9 mouse cellular contexts compared by ENCODE assay signal in genomic region chr3:90432348-90432747, GRCm38 (mm10). TPM values are rescaled to one million over a fixed set of nuclear protein-coding genes. Genes with fewer than 3 reads are reported as not detected.
DNase-seq lines count a peak whose midpoint lies in the region; ATAC-seq and TF ChIP-seq lines count a peak whose summit lies in the region.
"Had no signal": no experiment of that assay in that cellular context is flagged by ENCODE, and none has a peak within 500 bp of the region (broad histone marks: within the 10 kb centered on the region; RNA-seq: fewer than 3 reads in every experiment).

No protein-coding gene starts in this region.

- H3K4me2 ChIP-seq in liver, embryonic 13.5 days: peak overlapping the region; percentile 98

- H3K9me3 ChIP-seq in erythroblast, embryonic 14.5 days (ENCODE audit: control insufficient read depth, low read length): no peaks in the 10 kb centered on the region
- H3K9me3 ChIP-seq in liver, embryonic 13.5 days (replicated peaks): no peaks in the 10 kb centered on the region

- no peak for TF ChIP-seq POLR2A in thymus, adult 2 months (IDR thresholded peaks at IDR 0.05; ENCODE audit: control insufficient read depth, extremely low read depth, insufficient read depth, low read length, poor library complexity)

- peaks cover 63% of the 10 kb centered on the region for H3K4me1 ChIP-seq in erythroblast, embryonic 14.5 days (ENCODE audit: control insufficient read depth)
- H3K4me1 ChIP-seq in thymus, adult 2 months (replicated peaks; ENCODE audit: control insufficient read depth, insufficient read depth, low read length): peaks cover 8% of the 10 kb centered on the region
- H3K4me1 ChIP-seq in liver, embryonic 13.5 days (replicated peaks): peaks cover 61% of the 10 kb centered on the region

- no peak for TF ChIP-seq CTCF in thymus, adult 2 months (IDR thresholded peaks at IDR 0.05; ENCODE audit: borderline replicate concordance, control insufficient read depth, extremely low read depth, insufficient read depth, low read length, poor library complexity)

- peak overlapping the region; percentile 93 for H3K9ac ChIP-seq in liver, embryonic 13.5 days

- H3K4me3 ChIP-seq in erythroblast, embryonic 14.5 days (replicated peaks): peak overlapping the region; percentile 75
- H3K4me3 ChIP-seq in thymus, adult 2 months (ENCODE audit: control insufficient read depth, insufficient read depth, low read length): peak overlapping the region; percentile 66
- H3K4me3 ChIP-seq in liver, embryonic 13.5 days (replicated peaks): peak overlapping the region; percentile 77

- WGBS in thymus, adult 2 months: 33% methylated on average over 2 of the region's 2 CpGs
- WGBS in liver, embryonic 13.5 days (ENCODE audit: insufficient replicate concordance): 16% methylated on average over 2 of the region's 2 CpGs

- peaks cover 12% of the 10 kb centered on the region for H3K36me3 ChIP-seq in erythroblast, embryonic 14.5 days (ENCODE audit: control insufficient read depth)
- no peaks in the 10 kb centered on the region for H3K36me3 ChIP-seq in thymus, adult 2 months (ENCODE audit: control insufficient read depth, insufficient read depth, low read length)
- peaks cover 3% of the 10 kb centered on the region; the same call in 1 of the 2 replicates for H3K36me3 ChIP-seq in liver, embryonic 13.5 days

- no peak for ATAC-seq in erythroblast, adult 5-6 weeks (replicated peaks; ENCODE audit: low FRiP score, poor library complexity, severe bottlenecking)
- no peak for ATAC-seq in liver, embryonic 13.5 days (ENCODE audit: low read depth)

- H3K27ac ChIP-seq in thymus, adult 2 months (ENCODE audit: control insufficient read depth, insufficient read depth, low read length): no peak overlapping the region; the same call in 1 of the 2 replicates
- H3K27ac ChIP-seq in liver, embryonic 13.5 days: peak overlapping the region; percentile 96

- H3K27me3 ChIP-seq in erythroblast, embryonic 14.5 days (ENCODE audit: control insufficient read depth): no peaks in the 10 kb centered on the region
- no peaks in the 10 kb centered on the region for H3K27me3 ChIP-seq in thymus, adult 2 months (ENCODE audit: control insufficient read depth, insufficient read depth, low read length)
- H3K27me3 ChIP-seq in liver, embryonic 13.5 days: no peaks in the 10 kb centered on the region

- DNase-seq in thymus, adult 2 months: no peak
- no peak for DNase-seq in thymus, adult 18-20 months
- no peak for DNase-seq in liver, embryonic 13.5 days
- no peak for DNase-seq in ovary, adult 18-20 months (ENCODE audit: low spot score)
- DNase-seq in spleen, postnatal 36 days (ENCODE audit: low spot score in 2 of 2): no peak
- no peak for DNase-seq in thymus, postnatal 14 days

RNA-seq across cellular contexts. Expression of gene Ints3, which starts 1.1 kb away (rescaled TPM):
- polyA plus RNA-seq in erythroblast, embryonic 14.5 days (2012): 1.7 and 2.2 TPM in 2 replicates
- 6.0 and 6.9 TPM in 2 replicates for total RNA-seq in erythroblast, adult 5-6 weeks (2015; ENCODE audit: low replicate concordance)
- 5.1 and 10.5 TPM in 2 replicates for total RNA-seq in erythroblast, adult 5-6 weeks (2017; ENCODE audit: low replicate concordance)
- 46.2 and 47.4 TPM in 2 replicates for polyA plus RNA-seq in thymus, adult 2 months (2012; rRNA removed)
- 10.0 and 11.7 TPM in 2 replicates for polyA plus RNA-seq in liver, embryonic 13.5 days (2015; fragmentation: Nextera tagmentation; extraction: Ambion mirVana)

RNA-seq across cellular contexts. Expression of gene Npr1, which starts 33.3 kb away (rescaled TPM):
- 0.04 and 0.05 TPM in 2 replicates for polyA plus RNA-seq in erythroblast, embryonic 14.5 days (2012)
- total RNA-seq in erythroblast, adult 5-6 weeks (2015; ENCODE audit: low replicate concordance): not detected in 2 replicates
- total RNA-seq in erythroblast, adult 5-6 weeks (2017; ENCODE audit: low replicate concordance): 0.84 TPM in 1 of 2 replicates, not detected in the other
- 9.2 and 11.4 TPM in 2 replicates for polyA plus RNA-seq in thymus, adult 2 months (2012; rRNA removed)
- polyA plus RNA-seq in liver, embryonic 13.5 days (2015; fragmentation: Nextera tagmentation; extraction: Ambion mirVana): 4.0 TPM in 2 replicates
- total RNA-seq: monocyte, adult 5-6 weeks had no signal

RNA-seq across cellular contexts. Expression of gene Slc27a3, which starts 42.6 kb away (rescaled TPM):
- polyA plus RNA-seq in erythroblast, embryonic 14.5 days (2012): 0.08 and 0.18 TPM in 2 replicates
- total RNA-seq in erythroblast, adult 5-6 weeks (2015; ENCODE audit: low replicate concordance): not detected in 2 replicates
- 0.68 TPM in 1 of 2 replicates, not detected in the other for total RNA-seq in erythroblast, adult 5-6 weeks (2017; ENCODE audit: low replicate concordance)
- 15.0 and 21.2 TPM in 2 replicates for polyA plus RNA-seq in thymus, adult 2 months (2012; rRNA removed)
- polyA plus RNA-seq in liver, embryonic 13.5 days (2015; fragmentation: Nextera tagmentation; extraction: Ambion mirVana): 1.5 and 1.6 TPM in 2 replicates
- total RNA-seq: monocyte, adult 5-6 weeks had no signal

RNA-seq across cellular contexts. Expression of gene Ilf2, which starts 43.6 kb away (rescaled TPM):
- polyA plus RNA-seq in erythroblast, embryonic 14.5 days (2012): 1.1 and 1.6 TPM in 2 replicates
- total RNA-seq in erythroblast, adult 5-6 weeks (2015; ENCODE audit: low replicate concordance): 25.9 and 29.9 TPM in 2 replicates
- total RNA-seq in erythroblast, adult 5-6 weeks (2017; ENCODE audit: low replicate concordance): 37.6 and 44.0 TPM in 2 replicates
- polyA plus RNA-seq in thymus, adult 2 months (2012; rRNA removed): 50.1 and 50.8 TPM in 2 replicates
- polyA plus RNA-seq in liver, embryonic 13.5 days (2015; fragmentation: Nextera tagmentation; extraction: Ambion mirVana): 75.0 and 85.0 TPM in 2 replicates

RNA-seq across cellular contexts. Expression of gene Snapin, which starts 58.5 kb away (rescaled TPM):
- polyA plus RNA-seq in erythroblast, embryonic 14.5 days (2012): 0.11 and 0.14 TPM in 2 replicates
- 6.3 and 11.5 TPM in 2 replicates for total RNA-seq in erythroblast, adult 5-6 weeks (2015; ENCODE audit: low replicate concordance)
- total RNA-seq in erythroblast, adult 5-6 weeks (2017; ENCODE audit: low replicate concordance): 10.7 and 13.4 TPM in 2 replicates
- 20.8 and 27.8 TPM in 2 replicates for polyA plus RNA-seq in thymus, adult 2 months (2012; rRNA removed)
- 21.2 and 22.9 TPM in 2 replicates for polyA plus RNA-seq in liver, embryonic 13.5 days (2015; fragmentation: Nextera tagmentation; extraction: Ambion mirVana)
